Mouse (Mus musculus) limb, embryonic 13.5 days (tissue): ENCODE results near the gene Trim2. TPM values are rescaled to one million over a fixed set of nuclear protein-coding genes. Genes with fewer than 3 reads are reported as not detected.

Source experiments
- ATAC-seq: fragments of 200-750 bp; cut with Nextera tagmentation; 2 replicates; pipeline ENCODE4 v1.8.0; 2017; ENCODE audit warnings: low read depth, moderate number of reproducible peaks, moderate TSS enrichment; ENCODE audit not compliant: low FRiP score
- H3K27ac ChIP-seq: fragments of 300-500 bp; sonication (generic); 2 replicates; pipeline ENCODE4 v1.5.1; 2015; ENCODE audit warnings: inconsistent platforms, mild to moderate bottlenecking, moderate library complexity
- H3K27me3 ChIP-seq: fragments of 300-500 bp; sonication (generic); 2 replicates; pipeline ENCODE4 v1.6.1; 2015; ENCODE audit warnings: mild to moderate bottlenecking, inconsistent platforms
- H3K36me3 ChIP-seq: fragments of 300-500 bp; sonication (generic); 2 replicates; pipeline ENCODE4 v1.6.1; 2015; ENCODE audit warnings: inconsistent platforms, mild to moderate bottlenecking, moderate library complexity
- H3K4me1 ChIP-seq: fragments of 300-500 bp; sonication (generic); 2 replicates; pipeline ENCODE4 v1.6.1; 2015; ENCODE audit warnings: inconsistent platforms
- H3K4me2 ChIP-seq: fragments of 300-500 bp; sonication (generic); replicated peaks from 2 replicates; pipeline ENCODE4 v1.6.1; 2015; ENCODE audit warnings: inconsistent platforms, mild to moderate bottlenecking, moderate library complexity
- H3K4me3 ChIP-seq: fragments of 300-500 bp; sonication (generic); 2 replicates; pipeline ENCODE4 v1.5.1; 2015; ENCODE audit warnings: moderate library complexity, mild to moderate bottlenecking, inconsistent platforms
- H3K9ac ChIP-seq: fragments of 300-500 bp; sonication (generic); 2 replicates; pipeline ENCODE4 v1.6.1; 2015; ENCODE audit warnings: mild to moderate bottlenecking, inconsistent platforms
- H3K9me3 ChIP-seq: fragments of 300-500 bp; sonication (generic); 2 replicates; pipeline ENCODE4 v1.6.1; 2016; ENCODE audit warnings: inconsistent platforms
- WGBS: fragments of 180-500 bp; shearing (Covaris S2); methylation state at CpG from one replicate; pipeline ENCODE4 v1.1.7; 2015; 5-methylcytosine and 5-hydroxymethylcytosine counted together
- polyA plus RNA-seq: library from polyadenylated mRNA; unstranded; fragments of >200 nt; fragmentation: Nextera tagmentation; extraction: Ambion mirVana; gene quantifications from 2 replicates; pipeline ENCODE4 v1.2.1, GENCODE M21; 2015

Gene Trim2
- polyA plus RNA-seq, 1 experiment from 2014 or later = 19.7 TPM

- H3K4me2 ChIP-seq = no peak overlapping the region
- no peak overlapping the region for H3K4me3 ChIP-seq
- no peaks in the 10 kb centered on the region for H3K36me3 ChIP-seq
- no peak overlapping the region for H3K9ac ChIP-seq
- ATAC-seq = no peak
- no peak overlapping the region for H3K27ac ChIP-seq
- 66% methylated on average over 7 of the region's 7 CpGs for WGBS
- H3K9me3 ChIP-seq = no peaks in the 10 kb centered on the region
- peaks cover 37% of the 10 kb centered on the region for H3K4me1 ChIP-seq
- peaks cover 13% of the 10 kb centered on the region; the same call in 1 of the 2 replicates for H3K27me3 ChIP-seq
Measured at GRCm38 (mm10) chr3:84250275-84250674, 56.4 kb downstream of the Trim2 start.

DNA sequence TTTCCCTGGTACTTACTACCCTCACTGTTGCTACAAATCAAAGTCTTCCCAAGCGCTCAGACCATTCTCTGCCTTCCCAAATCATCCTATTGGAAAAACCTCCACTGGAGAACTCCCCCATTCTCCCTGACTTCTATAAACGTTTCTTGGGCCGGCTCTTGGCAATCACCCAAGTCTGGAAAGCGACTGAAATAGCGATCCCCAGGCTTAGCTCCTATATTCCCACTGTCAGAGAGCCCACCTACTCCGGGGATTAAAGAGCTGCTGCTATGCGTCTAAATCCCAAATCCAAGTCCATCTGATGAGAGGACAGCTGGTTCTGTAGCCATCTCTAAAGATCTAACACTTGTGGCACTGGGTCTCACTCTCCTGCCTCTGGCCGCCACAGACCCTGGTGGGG, 58.9 kb downstream of the Trim2 start:
- H3K36me3 ChIP-seq = no peaks in the 10 kb centered on the region
- peaks cover 9% of the 10 kb centered on the region; the same call in 1 of the 2 replicates for H3K27me3 ChIP-seq
- 39% methylated on average over 8 of the region's 8 CpGs for WGBS
- ATAC-seq = no peak
- no peak overlapping the region for H3K27ac ChIP-seq
- no peak overlapping the region; the same call in 1 of the 2 replicates for H3K4me2 ChIP-seq
- no peak overlapping the region for H3K4me3 ChIP-seq
- H3K9me3 ChIP-seq = no peaks in the 10 kb centered on the region
- no peak overlapping the region for H3K9ac ChIP-seq
- H3K4me1 ChIP-seq = peaks cover 31% of the 10 kb centered on the region

GRCm38 (mm10) chr3:84246421-84246861, 60.2 kb downstream of the Trim2 start:
- no peak overlapping the region for H3K4me3 ChIP-seq
- no peak for ATAC-seq
- H3K27me3 ChIP-seq = peaks cover 9% of the 10 kb centered on the region; the same call in 1 of the 2 replicates
- H3K9ac ChIP-seq = no peak overlapping the region
- H3K9me3 ChIP-seq = no peaks in the 10 kb centered on the region
- H3K4me1 ChIP-seq = peaks cover 19% of the 10 kb centered on the region
- WGBS = 84% methylated on average over 7 of the region's 7 CpGs
- H3K36me3 ChIP-seq = no peaks in the 10 kb centered on the region
- no peak overlapping the region for H3K27ac ChIP-seq
- no peak overlapping the region for H3K4me2 ChIP-seq

DNA sequence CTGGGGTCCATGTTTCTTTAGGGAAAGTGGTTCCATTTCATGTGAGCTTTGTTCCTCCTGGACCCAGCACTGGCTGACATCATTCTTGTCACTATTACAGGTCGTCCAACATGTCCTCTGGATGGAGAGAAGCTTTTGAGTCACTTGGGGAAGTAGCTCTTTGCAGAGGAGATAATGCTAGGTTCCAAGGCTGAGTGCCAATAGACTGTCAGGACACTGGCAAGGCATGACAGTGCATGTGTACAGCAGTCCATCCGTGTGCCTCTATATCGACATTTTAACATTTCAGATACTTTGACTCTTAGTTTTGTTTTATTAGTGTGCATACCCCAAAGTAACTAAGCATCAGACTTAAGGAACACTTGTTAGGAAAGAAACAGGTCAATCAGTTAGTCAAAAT, 63.6 kb downstream of the Trim2 start:
- Histone ChIP-seq H3K27ac (no peak overlapping the region), H3K9ac (no peak overlapping the region), H3K4me3 (no peak overlapping the region), H3K9me3 (no peaks in the 10 kb centered on the region), H3K4me1 (peaks cover 14% of the 10 kb centered on the region), H3K27me3 (0 out of 2 replicates have a peak, but pooled peaks cover 2% of the 10 kb centered on the region), H3K4me2 (no peak overlapping the region), H3K36me3 (no peaks in the 10 kb centered on the region)
- no peak for ATAC-seq
- WGBS = 87% methylated on average over 3 of the region's 3 CpGs

DNA sequence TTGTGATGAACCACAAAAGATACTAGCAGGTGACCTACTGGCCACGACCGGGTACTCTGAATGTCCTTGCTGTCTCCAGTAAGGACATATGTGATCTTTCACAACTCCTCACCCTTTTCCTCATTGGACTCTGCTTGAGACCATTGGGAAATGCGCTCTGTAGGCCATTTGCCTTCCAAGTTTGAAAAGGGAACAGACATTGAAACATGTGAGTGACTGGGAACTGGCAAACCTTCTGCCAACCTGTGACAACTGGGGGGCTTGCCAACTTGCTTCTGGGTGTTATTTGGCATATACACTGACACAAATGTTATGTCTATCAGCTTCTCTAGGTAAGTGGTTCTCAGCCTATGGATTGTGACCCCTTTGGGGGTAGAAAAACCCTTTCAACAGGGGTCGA, 64.2 kb downstream of the Trim2 start:
- H3K9ac ChIP-seq = no peak overlapping the region
- no peak overlapping the region for H3K27ac ChIP-seq
- 91% methylated on average over 4 of the region's 4 CpGs for WGBS
- no peak for ATAC-seq
- no peaks in the 10 kb centered on the region for H3K9me3 ChIP-seq
- no peak overlapping the region for H3K4me2 ChIP-seq
- 0 out of 2 replicates have a peak, but pooled peaks cover 2% of the 10 kb centered on the region for H3K27me3 ChIP-seq
- no peaks in the 10 kb centered on the region for H3K36me3 ChIP-seq
- H3K4me3 ChIP-seq = no peak overlapping the region
- peaks cover 9% of the 10 kb centered on the region; the same call in 1 of the 2 replicates for H3K4me1 ChIP-seq

- H3K4me2 ChIP-seq = no peak overlapping the region
- WGBS = 91% methylated on average over 4 of the region's 4 CpGs
- H3K27ac ChIP-seq = no peak overlapping the region
- no peak for ATAC-seq
- no peak overlapping the region for H3K9ac ChIP-seq
- no peaks in the 10 kb centered on the region for H3K36me3 ChIP-seq
- no peak overlapping the region for H3K4me3 ChIP-seq
- no peaks in the 10 kb centered on the region for H3K9me3 ChIP-seq
- H3K4me1 ChIP-seq = no peaks in the 10 kb centered on the region
- H3K27me3 ChIP-seq = no peaks in the 10 kb centered on the region
Measured at GRCm38 (mm10) chr3:84241098-84241497, 65.6 kb downstream of the Trim2 start.

DNA sequence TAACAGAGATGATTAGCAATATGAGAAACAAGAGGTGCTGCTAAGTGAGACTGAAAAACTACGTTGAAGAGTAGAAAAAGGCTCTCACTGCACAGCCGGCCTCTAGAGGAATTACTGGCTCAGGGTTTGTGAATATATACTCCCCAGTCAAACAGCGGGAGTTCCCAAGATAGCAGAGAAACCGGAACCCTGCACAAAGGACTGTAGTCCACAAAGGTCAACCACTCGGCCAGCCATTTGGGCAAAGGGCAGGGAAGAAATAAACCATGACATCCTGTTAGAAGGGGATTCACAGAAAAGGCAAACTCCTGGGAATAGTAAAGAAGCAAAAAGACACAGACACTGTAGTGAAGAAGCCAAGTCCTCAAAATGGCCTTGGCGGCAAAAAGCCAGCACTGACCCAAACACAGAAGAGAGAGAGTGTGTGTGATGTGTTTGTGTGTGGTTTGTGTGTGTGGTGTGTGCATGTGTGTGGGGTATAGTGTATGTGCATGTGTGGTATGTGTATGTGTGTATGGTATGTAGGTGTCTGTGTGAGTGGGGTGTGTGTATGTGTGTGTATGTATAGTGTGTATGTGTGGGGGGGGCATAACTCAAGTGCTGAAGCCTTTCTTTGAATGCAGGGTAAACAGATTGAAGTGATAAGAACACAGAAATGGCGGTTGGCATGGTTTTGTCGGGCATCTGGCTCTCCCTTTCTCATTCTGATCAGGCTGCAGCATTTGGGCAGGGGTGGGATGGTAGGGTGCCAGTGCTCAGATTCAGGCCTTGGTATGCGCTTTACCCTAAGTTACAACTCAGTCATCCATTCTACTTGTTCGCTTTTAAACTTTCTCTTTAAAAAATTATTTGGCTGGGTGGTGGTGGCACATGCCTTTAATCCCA, 71.0 kb downstream of the Trim2 start:
- H3K9ac ChIP-seq = no peak overlapping the region
- H3K27ac ChIP-seq = no peak overlapping the region
- H3K36me3 ChIP-seq = no peaks in the 10 kb centered on the region
- H3K4me1 ChIP-seq = 0 out of 2 replicates have a peak, but pooled peaks cover 5% of the 10 kb centered on the region
- H3K4me2 ChIP-seq = no peak overlapping the region
- peaks cover 4% of the 10 kb centered on the region for H3K9me3 ChIP-seq
- no peak for ATAC-seq
- WGBS = 75% methylated on average over 10 of the region's 10 CpGs
- H3K4me3 ChIP-seq = no peak overlapping the region
- H3K27me3 ChIP-seq = no peaks in the 10 kb centered on the region

GRCm38 (mm10) chr3:84234562-84234961, 72.1 kb downstream of the Trim2 start:
- Histone ChIP-seq H3K9ac (no peak overlapping the region), H3K4me2 (no peak overlapping the region), H3K36me3 (no peaks in the 10 kb centered on the region), H3K4me1 (0 out of 2 replicates have a peak, but pooled peaks cover 5% of the 10 kb centered on the region), H3K27ac (no peak overlapping the region), H3K4me3 (no peak overlapping the region), H3K27me3 (no peaks in the 10 kb centered on the region), H3K9me3 (peaks cover 4% of the 10 kb centered on the region)
- no peak for ATAC-seq
- WGBS = 82% methylated on average over 4 of the region's 4 CpGs

GRCm38 (mm10) chr3:84233663-84234415, 72.8 kb downstream of the Trim2 start:
- 83% methylated on average over 5 of the region's 5 CpGs for WGBS
- Histone ChIP-seq H3K4me3 (no peak overlapping the region), H3K4me2 (no peak overlapping the region), H3K27ac (no peak overlapping the region), H3K9me3 (peaks cover 4% of the 10 kb centered on the region), H3K9ac (no peak overlapping the region), H3K36me3 (no peaks in the 10 kb centered on the region), H3K4me1 (peaks cover 9% of the 10 kb centered on the region), H3K27me3 (no peaks in the 10 kb centered on the region)
- no peak for ATAC-seq

GRCm38 (mm10) chr3:84232312-84232711, 74.4 kb downstream of the Trim2 start:
- H3K27me3 ChIP-seq = no peaks in the 10 kb centered on the region
- no peak for ATAC-seq
- H3K4me1 ChIP-seq = peaks cover 15% of the 10 kb centered on the region
- no peak overlapping the region for H3K9ac ChIP-seq
- peaks cover 4% of the 10 kb centered on the region for H3K9me3 ChIP-seq
- H3K4me2 ChIP-seq = no peak overlapping the region
- H3K4me3 ChIP-seq = no peak overlapping the region
- H3K27ac ChIP-seq = no peak overlapping the region
- no peaks in the 10 kb centered on the region for H3K36me3 ChIP-seq
- 86% methylated on average over 6 of the region's 6 CpGs for WGBS

DNA sequence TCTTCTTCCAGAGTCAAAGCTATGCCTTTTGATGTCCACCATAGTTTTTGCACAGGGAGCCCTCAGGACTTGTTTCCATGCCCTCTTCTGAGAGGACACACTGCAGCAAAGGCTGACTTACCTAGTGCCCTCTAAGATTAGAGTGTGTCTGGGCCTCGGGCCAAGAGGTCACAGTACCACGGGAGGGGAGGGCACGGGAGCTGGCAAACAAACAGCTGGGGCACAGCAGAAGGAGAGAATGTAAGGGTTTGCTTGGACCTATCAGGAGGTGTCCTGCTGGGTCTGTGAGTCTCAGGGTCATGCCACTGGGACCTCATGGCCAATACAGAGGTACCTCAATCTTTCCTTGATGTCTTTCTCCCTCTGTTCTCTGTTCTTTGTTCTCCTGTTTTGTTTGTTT, 75.7 kb downstream of the Trim2 start:
- H3K27ac ChIP-seq = no peak overlapping the region
- no peak overlapping the region for H3K4me3 ChIP-seq
- H3K27me3 ChIP-seq = no peaks in the 10 kb centered on the region
- H3K9me3 ChIP-seq = peaks cover 4% of the 10 kb centered on the region
- no peak overlapping the region for H3K9ac ChIP-seq
- no peaks in the 10 kb centered on the region for H3K36me3 ChIP-seq
- ATAC-seq = no peak
- H3K4me2 ChIP-seq = no peak overlapping the region
- 25% methylated on average over 3 of the region's 3 CpGs for WGBS
- H3K4me1 ChIP-seq = peaks cover 15% of the 10 kb centered on the region

- Histone ChIP-seq H3K4me2 (peak overlapping the region; percentile 84), H3K36me3 (no peaks in the 10 kb centered on the region), H3K27ac (no peak overlapping the region), H3K9me3 (peaks cover 4% of the 10 kb centered on the region), H3K9ac (no peak overlapping the region), H3K4me3 (peak overlapping the region; percentile 51), H3K27me3 (no peaks in the 10 kb centered on the region), H3K4me1 (peaks cover 15% of the 10 kb centered on the region)
- WGBS = 10% methylated on average over 15 of the region's 15 CpGs
- ATAC-seq = no peak
Measured at GRCm38 (mm10) chr3:84228911-84229310, 77.8 kb downstream of the Trim2 start.
